Mouse (Mus musculus): Measurements from ENCODE around the gene Chek2. TPM values are rescaled to one million over a fixed set of nuclear protein-coding genes. Genes with fewer than 3 reads are reported as not detected.

The Chek2 gene
- polyA plus RNA-seq, 1 experiment from 2014 or later: 37.2 TPM

- Histone ChIP-seq H3K36me3 (replicated peaks) (no peaks in the 10 kb centered on the region), H3K4me1 (replicated peaks) (0 out of 2 replicates have a peak, but pooled peaks cover 3% of the 10 kb centered on the region), H3K4me3 (replicated peaks) (no peak overlapping the region), H3K27ac (replicated peaks) (no peak overlapping the region), H3K27me3 (no peaks in the 10 kb centered on the region), H3K9ac (no peak overlapping the region), H3K9me3 (replicated peaks) (no peaks in the 10 kb centered on the region), H3K4me2 (no peak overlapping the region)
- no peak for ATAC-seq (ENCODE audit: insufficient read depth)
- WGBS (ENCODE audit: insufficient replicate concordance): 75% methylated on average over 1 of the region's 1 CpGs
Observed at GRCm38 (mm10) chr5:110906708-110907107, 66.9 kb downstream of the Chek2 start.

- no peak overlapping the region for H3K4me2 ChIP-seq
- no peaks in the 10 kb centered on the region for H3K9me3 ChIP-seq (replicated peaks)
- no peaks in the 10 kb centered on the region for H3K36me3 ChIP-seq (replicated peaks)
- no peak overlapping the region for H3K27ac ChIP-seq (replicated peaks)
- no peak overlapping the region for H3K9ac ChIP-seq
- no peak for ATAC-seq (ENCODE audit: insufficient read depth)
- H3K27me3 ChIP-seq: no peaks in the 10 kb centered on the region
- no peak overlapping the region for H3K4me3 ChIP-seq (replicated peaks)
- H3K4me1 ChIP-seq (replicated peaks): 0 out of 2 replicates have a peak, but pooled peaks cover 3% of the 10 kb centered on the region
Observed at GRCm38 (mm10) chr5:110908879-110909278, 69.1 kb downstream of the Chek2 start.

GRCm38 (mm10) chr5:110909955-110910589 is 70.3 kb downstream of the Chek2 start:
- no peak for ATAC-seq (ENCODE audit: insufficient read depth)
- WGBS (ENCODE audit: insufficient replicate concordance): 48% methylated on average over 4 of the region's 4 CpGs
- H3K9me3 ChIP-seq (replicated peaks): no peaks in the 10 kb centered on the region
- no peaks in the 10 kb centered on the region for H3K36me3 ChIP-seq (replicated peaks)
- no peak overlapping the region for H3K4me2 ChIP-seq
- 0 out of 2 replicates have a peak, but pooled peaks cover 3% of the 10 kb centered on the region for H3K4me1 ChIP-seq (replicated peaks)
- H3K9ac ChIP-seq: no peak overlapping the region
- H3K4me3 ChIP-seq (replicated peaks): no peak overlapping the region
- no peaks in the 10 kb centered on the region for H3K27me3 ChIP-seq
- H3K27ac ChIP-seq (replicated peaks): no peak overlapping the region

- H3K4me2 ChIP-seq: no peak overlapping the region
- H3K9ac ChIP-seq: no peak overlapping the region
- no peak overlapping the region for H3K27ac ChIP-seq (replicated peaks)
- no peaks in the 10 kb centered on the region for H3K27me3 ChIP-seq
- WGBS (ENCODE audit: insufficient replicate concordance): 78% methylated on average over 11 of the region's 11 CpGs
- ATAC-seq (ENCODE audit: insufficient read depth): no peak
- H3K4me1 ChIP-seq (replicated peaks): no peaks in the 10 kb centered on the region
- H3K9me3 ChIP-seq (replicated peaks): no peaks in the 10 kb centered on the region
- H3K4me3 ChIP-seq (replicated peaks): no peak overlapping the region
- H3K36me3 ChIP-seq (replicated peaks): no peaks in the 10 kb centered on the region
Observed at GRCm38 (mm10) chr5:110914859-110915258, 75.1 kb downstream of the Chek2 start.

- Histone ChIP-seq H3K4me1 (replicated peaks) (no peaks in the 10 kb centered on the region), H3K9ac (no peak overlapping the region), H3K36me3 (replicated peaks) (no peaks in the 10 kb centered on the region), H3K27ac (replicated peaks) (no peak overlapping the region), H3K4me2 (no peak overlapping the region), H3K4me3 (replicated peaks) (no peak overlapping the region), H3K9me3 (replicated peaks) (no peaks in the 10 kb centered on the region), H3K27me3 (no peaks in the 10 kb centered on the region)
- WGBS (ENCODE audit: insufficient replicate concordance): 60% methylated on average over 3 of the region's 3 CpGs
- ATAC-seq (ENCODE audit: insufficient read depth): no peak
Observed at GRCm38 (mm10) chr5:110916241-110916640, 76.5 kb downstream of the Chek2 start.

- no peak overlapping the region for H3K9ac ChIP-seq
- H3K4me3 ChIP-seq (replicated peaks): no peak overlapping the region
- 61% methylated on average over 4 of the region's 4 CpGs for WGBS (ENCODE audit: insufficient replicate concordance)
- ATAC-seq (ENCODE audit: insufficient read depth): no peak
- no peak overlapping the region for H3K27ac ChIP-seq (replicated peaks)
- no peak overlapping the region for H3K4me2 ChIP-seq
- no peaks in the 10 kb centered on the region for H3K4me1 ChIP-seq (replicated peaks)
- H3K9me3 ChIP-seq (replicated peaks): no peaks in the 10 kb centered on the region
- H3K27me3 ChIP-seq: no peaks in the 10 kb centered on the region
- no peaks in the 10 kb centered on the region for H3K36me3 ChIP-seq (replicated peaks)
Observed at GRCm38 (mm10) chr5:110919541-110919940, 79.8 kb downstream of the Chek2 start.

- H3K4me3 ChIP-seq (replicated peaks): no peak overlapping the region
- H3K9ac ChIP-seq: no peak overlapping the region
- 34% methylated on average over 1 of the region's 1 CpGs for WGBS (ENCODE audit: insufficient replicate concordance)
- no peak for ATAC-seq (ENCODE audit: insufficient read depth)
- no peak overlapping the region for H3K27ac ChIP-seq (replicated peaks)
- no peaks in the 10 kb centered on the region for H3K36me3 ChIP-seq (replicated peaks)
- no peaks in the 10 kb centered on the region for H3K9me3 ChIP-seq (replicated peaks)
- no peaks in the 10 kb centered on the region for H3K27me3 ChIP-seq
- no peaks in the 10 kb centered on the region for H3K4me1 ChIP-seq (replicated peaks)
- H3K4me2 ChIP-seq: no peak overlapping the region
Observed at GRCm38 (mm10) chr5:110923336-110923735, 83.6 kb downstream of the Chek2 start.

Other genes with a start within 250 kb of the Chek2 start
- 41.1 and 43.2 TPM in 2 replicates for gene Noc4l, start 186.6 kb upstream of the Chek2 start, polyA plus RNA-seq (2015; fragmentation: Nextera tagmentation; extraction: Ambion mirVana)
- 11.1 and 11.3 TPM in 2 replicates for gene Ddx51, start 186.5 kb upstream of the Chek2 start, polyA plus RNA-seq (2015; fragmentation: Nextera tagmentation; extraction: Ambion mirVana)
- 20.0 and 21.3 TPM in 2 replicates for gene Ep400, start 69.3 kb upstream of the Chek2 start, polyA plus RNA-seq (2015; fragmentation: Nextera tagmentation; extraction: Ambion mirVana)
- gene Pus1, start 59.3 kb upstream of the Chek2 start, polyA plus RNA-seq (2015; fragmentation: Nextera tagmentation; extraction: Ambion mirVana): 28.9 and 33.2 TPM in 2 replicates
- gene Ulk1, start 29.9 kb upstream of the Chek2 start, polyA plus RNA-seq (2015; fragmentation: Nextera tagmentation; extraction: Ambion mirVana): 11.6 and 15.2 TPM in 2 replicates
- 51.9 and 60.4 TPM in 2 replicates for gene Hscb, start 202 bp upstream of the Chek2 start, polyA plus RNA-seq (2015; fragmentation: Nextera tagmentation; extraction: Ambion mirVana)
- 1.1 and 1.5 TPM in 2 replicates for gene Ttc28, start 39.8 kb downstream of the Chek2 start, polyA plus RNA-seq (2015; fragmentation: Nextera tagmentation; extraction: Ambion mirVana)